16 mouse cellular contexts compared by ENCODE assay signal in the genomic region with DNA sequence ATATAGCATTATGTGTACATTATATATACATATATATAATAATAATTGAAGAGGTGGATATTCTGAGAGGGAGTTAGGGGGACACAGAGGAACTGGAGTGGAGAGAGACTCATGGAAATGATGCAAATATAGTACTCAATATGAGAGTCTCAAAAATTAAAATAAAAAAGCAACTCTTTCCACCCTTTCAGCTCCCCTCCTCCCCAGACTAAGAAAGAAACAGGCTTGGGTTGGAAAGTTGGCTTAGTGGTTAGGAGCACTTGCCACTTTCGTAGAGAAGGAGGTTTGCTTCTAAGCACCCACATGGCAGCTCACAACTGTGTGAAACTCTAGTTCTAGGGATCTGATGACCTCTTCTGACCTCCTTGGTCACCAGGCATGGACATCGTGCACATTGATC. TPM values are rescaled to one million over a fixed set of nuclear protein-coding genes. Genes with fewer than 3 reads are reported as not detected.
DNase-seq lines count a peak whose midpoint lies in the region; TF ChIP-seq lines count a peak whose summit lies in the region.
"Had no signal": no experiment of that assay in that cellular context is flagged by ENCODE, and none has a peak within 500 bp of the region (broad histone marks: within the 10 kb centered on the region; RNA-seq: fewer than 3 reads in every experiment).

No protein-coding gene starts in this region.

- in situ Hi-C loops in CH12.LX (cut with MboI; ENCODE audit: low pct_ligation_motif_present, low pct_unique_long_range_greater_than_20kb, low sequenced_read_pairs), result loop anchor here (5.0 kb wide), 1 partner anchor 155 kb away; no protein-coding TSS in a partner anchor

- H3K27ac ChIP-seq in CH12.LX (ENCODE audit: insufficient read depth, low read depth), result no peak overlapping the region

- no peak for TF ChIP-seq RAD21 in CH12.LX (IDR thresholded peaks at IDR 0.05; ENCODE audit: low read depth, low read length)

- TF ChIP-seq POLR2A in CH12.LX (IDR thresholded peaks at IDR 0.05; ENCODE audit: low read depth, low read length), result no peak

- H3K4me3 ChIP-seq in CH12.LX (replicated peaks in 1 of 3; ENCODE audit: low read depth in 2 of 3, low read length in 2 of 3, poor library complexity in 1 of 3), result no peak overlapping the region

- no peaks in the 10 kb centered on the region for H3K79me2 ChIP-seq in CH12.LX (replicated peaks; ENCODE audit: control insufficient read depth, extremely low read depth, insufficient read depth, poor library complexity, severe bottlenecking)

- peaks cover 6% of the 10 kb centered on the region for H3K9me3 ChIP-seq in CH12.LX (replicated peaks; ENCODE audit: low read length)

- H3K4me1 ChIP-seq in CH12.LX (ENCODE audit: control insufficient read depth in 1 of 2, insufficient read depth in 2 of 2), result peaks cover 11 to 18% of the 10 kb centered on the region in 2 experiments

- peak; percentile 46 for DNase-seq in CH12.LX (ENCODE audit: extremely low read depth)
- DNase-seq in kidney, postnatal 10 days, result no peak
- DNase-seq: adrenal gland, adult 2 months; adrenal gland, adult 8-10 months; adrenal gland, postnatal 10 days; adrenal gland, postnatal 14 days; adrenal gland, postnatal 25 days; adrenal gland, postnatal 36 days; B cell, adult 2 months; cerebellum, adult 11 months; cerebellum, adult 11-12 months; cerebellum, adult 18-20 months; cerebellum, adult 2 months; cerebellum, adult 8-10 months had no signal

- peaks cover 0 to 3% of the 10 kb centered on the region in 2 experiments for H3K36me3 ChIP-seq in CH12.LX (replicated peaks in 1 of 2; ENCODE audit: control insufficient read depth in 1 of 2, insufficient read depth in 1 of 2, low read length in 1 of 2)
- H3K36me3 ChIP-seq: G1E had no signal

- H3K9ac ChIP-seq in CH12.LX (ENCODE audit: insufficient read depth, low read depth), result no peak overlapping the region

- dilution Hi-C loops in CH12.LX (cut with MboI; ENCODE audit: extremely low pct_ligation_motif_present, extremely low pct_unique_long_range_greater_than_20kb, low sequenced_read_pairs), result no loop called here

- peak; percentile 78 for TF ChIP-seq EP300 in CH12.LX (IDR thresholded peaks at IDR 0.05; ENCODE audit: low read length)

- no peak for TF ChIP-seq CTCF in CH12.LX (conservative IDR thresholded peaks at IDR 0.05 in 1 of 2, IDR thresholded peaks at IDR 0.05 in 1 of 2; ENCODE audit: low read depth in 2 of 2, low read length in 2 of 2)

- H3K4me2 ChIP-seq in CH12.LX (ENCODE audit: insufficient read depth, low read depth, poor library complexity, severe bottlenecking), result no peak overlapping the region

- H3K27me3 ChIP-seq in CH12.LX (replicated peaks), result no peaks in the 10 kb centered on the region
- H3K27me3 ChIP-seq: Patski had no signal

TF ChIP-seq in CH12.LX, 34 proteins besides CTCF, POLR2A, EP300 and RAD21:
- no peak for TF ChIP-seq SMC3 (IDR thresholded peaks at IDR 0.05; ENCODE audit: low read depth, low read length)
- TF ChIP-seq IRF4 (IDR thresholded peaks at IDR 0.05; ENCODE audit: low read depth, low read length), result peak; percentile 69; the same call in 1 of the 2 replicates
- TF ChIP-seq MYC (IDR thresholded peaks at IDR 0.05; ENCODE audit: low read depth, low read length), result 0 out of 2 replicates have a peak, but pooled peaks have one; percentile 40
- 0 out of 2 replicates have a peak, but pooled peaks have one; percentile 26 for TF ChIP-seq CHD2 (IDR thresholded peaks at IDR 0.05; ENCODE audit: low read length)
- TF ChIP-seq RCOR1 (conservative IDR thresholded peaks at IDR 0.05; ENCODE audit: low read depth, low read length), result no peak
- TF ChIP-seq USF1 (IDR thresholded peaks at IDR 0.05; ENCODE audit: low read depth, low read length), result no peak
- no peak; the same call in 1 of the 2 replicates for TF ChIP-seq JUN (IDR thresholded peaks at IDR 0.05; ENCODE audit: insufficient read depth, low read depth, low read length)

RNA-seq across cellular contexts. Expression of a gene that starts 15.7 kb away (rescaled TPM):
- total RNA-seq in CH12.LX (2012; rRNA removed), result 26.4 and 33.9 TPM in 2 replicates
- total RNA-seq in CH12.LX (2014; rRNA removed), result 57.2 and 64.1 TPM in 2 replicates
- polyA plus RNA-seq in CH12.LX (2012; ENCODE audit: insufficient read length, low read depth), result 34.4 and 35.3 TPM in 2 replicates

RNA-seq across cellular contexts. Expression of a gene that starts 41.0 kb away (rescaled TPM):
- 64.9 and 81.2 TPM in 2 replicates for total RNA-seq in CH12.LX (2012; rRNA removed)
- total RNA-seq in CH12.LX (2014; rRNA removed), result 277 and 305 TPM in 2 replicates
- 171 and 212 TPM in 2 replicates for polyA plus RNA-seq in CH12.LX (2012; ENCODE audit: insufficient read length, low read depth)
